Mouse (Mus musculus) induced T-regulatory cell, adult 2 months (primary cell): Measurements from ENCODE around the gene Cyb5r3.

Experiments
- DNase-seq: peaks from one replicate; pipeline ENCODE4 v3.0.0-alpha.2; 2012; ENCODE audit warnings: low read depth

The Cyb5r3 gene

GRCm38 (mm10) chr15:83169772-83170722, 2.3 kb downstream of the Cyb5r3 start:
- DNase-seq, result no peak

GRCm38 (mm10) chr15:83168875-83169771, 3.3 kb downstream of the Cyb5r3 start:
- DNase-seq, result no peak

GRCm38 (mm10) chr15:83168311-83168710, 4.1 kb downstream of the Cyb5r3 start:
- no peak for DNase-seq

- DNase-seq, result no peak
Measured at GRCm38 (mm10) chr15:83167550-83168065, 4.8 kb downstream of the Cyb5r3 start.

GRCm38 (mm10) chr15:83167126-83167525, 5.3 kb downstream of the Cyb5r3 start:
- DNase-seq, result no peak

GRCm38 (mm10) chr15:83166642-83167041, 5.8 kb downstream of the Cyb5r3 start:
- DNase-seq, result no peak

GRCm38 (mm10) chr15:83165526-83166315, 6.7 kb downstream of the Cyb5r3 start:
- no peak for DNase-seq

- DNase-seq, result no peak
Measured at GRCm38 (mm10) chr15:83164971-83165471, 7.4 kb downstream of the Cyb5r3 start.

- no peak for DNase-seq
Measured at GRCm38 (mm10) chr15:83162818-83163485, 9.4 kb downstream of the Cyb5r3 start.

GRCm38 (mm10) chr15:83162001-83162400, 10.4 kb downstream of the Cyb5r3 start:
- DNase-seq, result no peak

GRCm38 (mm10) chr15:83161062-83161748, 11.2 kb downstream of the Cyb5r3 start:
- DNase-seq, result no peak

GRCm38 (mm10) chr15:83160561-83160960, 11.8 kb downstream of the Cyb5r3 start:
- DNase-seq, result no peak

GRCm38 (mm10) chr15:83159823-83160222, 12.6 kb downstream of the Cyb5r3 start:
- DNase-seq, result no peak

- no peak for DNase-seq
Measured at GRCm38 (mm10) chr15:83158587-83159160, 13.7 kb downstream of the Cyb5r3 start.

GRCm38 (mm10) chr15:83157667-83158064, 14.7 kb downstream of the Cyb5r3 start:
- DNase-seq, result no peak

- peak; percentile 58 for DNase-seq
Measured at GRCm38 (mm10) chr15:83156929-83157666, 15.3 kb downstream of the Cyb5r3 start.

GRCm38 (mm10) chr15:83155672-83156419, 16.5 kb downstream of the Cyb5r3 start:
- no peak for DNase-seq

GRCm38 (mm10) chr15:83154309-83154708, 18.1 kb downstream of the Cyb5r3 start:
- DNase-seq, result no peak
